Mouse (Mus musculus): ENCODE measurements at regions not wholly inside any gene's neighbourhood (a gene's known extent, or its start where the extent isn't known, plus 50 kb on each side); places are given as distances from the start of the nearest gene placed in this dataset.

DNA sequence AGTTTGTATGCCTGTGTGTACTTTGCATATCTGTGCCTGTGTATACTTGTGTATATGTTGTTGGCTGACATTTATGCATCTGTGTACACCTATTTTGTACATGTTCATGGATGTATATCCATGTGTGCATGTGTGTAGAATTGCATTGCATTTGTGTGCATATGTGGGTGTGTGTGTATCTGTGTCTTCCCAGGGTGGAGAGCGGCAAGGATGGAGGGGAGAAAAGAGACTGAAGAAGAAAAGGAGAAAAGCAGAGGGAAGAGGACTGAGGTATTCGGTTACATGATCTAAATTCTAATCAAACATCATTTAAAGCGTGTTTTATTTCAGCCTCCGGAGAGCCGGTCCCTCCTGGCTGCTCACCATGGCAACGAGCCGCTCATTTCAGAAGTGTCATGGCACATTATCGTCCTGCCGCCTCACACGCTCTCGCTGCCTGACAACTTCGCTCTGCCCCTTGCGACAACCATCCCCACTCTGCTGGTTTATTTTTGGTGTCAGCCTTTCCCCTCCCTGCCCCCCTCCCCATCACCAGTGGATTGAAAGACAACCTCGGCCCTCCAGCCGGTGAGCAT, 58.6 kb downstream of the Mrm1 start:
- DNase-seq (ENCODE audit: low spot score): no peak

DNA sequence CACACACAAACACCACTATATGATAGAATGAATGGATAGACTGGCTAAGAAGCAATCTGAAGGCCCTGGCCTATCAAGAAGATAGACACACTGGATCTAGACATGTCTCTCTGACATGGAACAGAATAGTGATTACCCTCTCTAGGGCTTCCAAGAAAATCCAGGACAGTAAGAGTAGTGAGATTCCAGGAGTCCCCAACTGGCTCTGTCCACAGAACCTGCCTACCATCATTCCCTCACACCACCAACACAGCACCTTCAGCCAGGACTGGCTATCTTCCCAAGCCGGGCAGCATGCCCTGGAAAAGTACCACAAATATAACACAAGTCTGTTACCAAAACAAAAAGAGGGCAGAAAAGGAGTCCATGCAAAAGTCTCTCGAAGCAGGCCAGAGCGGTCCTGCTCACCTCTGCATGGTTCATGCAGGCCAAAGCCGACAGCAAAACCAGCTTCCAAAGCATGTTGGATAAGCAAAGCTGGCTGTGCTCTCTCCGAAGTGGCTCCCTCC, 59.8 kb downstream of the Mrm1 start:
- peak; percentile 13 for DNase-seq (ENCODE audit: low spot score)

DNA sequence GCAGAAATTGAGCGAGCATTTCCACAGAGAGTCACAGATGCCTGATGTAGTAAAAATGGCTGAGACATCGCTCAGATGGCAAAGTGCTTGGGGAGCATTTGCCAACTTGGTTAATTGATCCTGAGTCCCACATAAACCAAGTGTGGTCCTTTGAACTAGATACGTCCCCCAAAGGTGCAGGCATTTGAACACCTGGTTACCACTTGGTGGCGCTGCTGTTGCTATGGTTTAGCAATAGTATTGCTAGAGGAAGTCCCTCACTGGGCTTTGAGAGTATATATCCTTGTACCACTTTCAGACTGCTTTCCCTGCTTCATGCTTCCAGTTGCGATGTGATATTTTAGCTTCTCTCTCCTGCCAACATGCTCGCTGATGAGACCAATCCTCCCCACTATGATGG, 67.3 kb downstream of the Mrm1 start:
- DNase-seq (ENCODE audit: low spot score): no peak

DNA sequence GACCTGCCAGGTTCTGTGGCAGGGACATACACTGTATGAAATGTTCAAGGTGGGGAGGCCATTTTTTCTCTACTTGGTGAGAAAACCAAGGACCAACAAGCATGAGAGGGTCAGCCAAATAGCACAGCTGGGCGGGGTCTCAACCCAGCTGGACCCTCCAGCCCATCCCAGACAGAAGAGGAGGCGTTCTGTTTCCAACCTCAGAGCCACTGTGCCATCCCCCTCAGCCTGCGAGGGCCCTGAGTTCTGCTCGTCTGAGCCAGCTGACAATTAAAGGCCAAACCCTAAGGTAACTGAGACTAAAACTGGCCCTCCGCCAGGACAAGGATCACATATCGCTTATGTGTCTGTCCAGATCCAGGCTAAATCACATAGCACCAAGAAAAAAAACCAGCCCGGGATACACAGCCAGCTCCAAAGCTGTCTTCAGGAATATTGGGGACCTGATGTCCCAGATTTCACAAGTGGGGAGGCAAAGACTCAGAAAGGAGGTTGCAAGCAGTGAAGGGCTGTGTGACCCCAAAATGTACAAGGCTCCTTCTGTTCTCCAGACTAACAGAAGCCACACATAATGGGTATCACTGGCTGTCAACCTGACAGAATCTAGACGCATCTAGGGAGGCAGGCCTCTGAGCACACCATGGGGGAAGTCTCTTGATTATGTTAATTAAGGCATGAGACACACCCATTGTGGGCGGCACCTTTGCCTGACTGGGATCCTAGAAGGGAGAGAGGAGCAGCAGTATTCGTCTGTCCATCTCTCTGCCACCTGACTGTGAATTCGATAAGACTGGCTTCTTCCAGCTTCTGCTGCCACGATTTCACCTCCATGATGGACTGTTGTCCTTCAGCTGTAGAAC, 69.6 kb downstream of the Mrm1 start:
- no peak for DNase-seq (ENCODE audit: low spot score)

DNA sequence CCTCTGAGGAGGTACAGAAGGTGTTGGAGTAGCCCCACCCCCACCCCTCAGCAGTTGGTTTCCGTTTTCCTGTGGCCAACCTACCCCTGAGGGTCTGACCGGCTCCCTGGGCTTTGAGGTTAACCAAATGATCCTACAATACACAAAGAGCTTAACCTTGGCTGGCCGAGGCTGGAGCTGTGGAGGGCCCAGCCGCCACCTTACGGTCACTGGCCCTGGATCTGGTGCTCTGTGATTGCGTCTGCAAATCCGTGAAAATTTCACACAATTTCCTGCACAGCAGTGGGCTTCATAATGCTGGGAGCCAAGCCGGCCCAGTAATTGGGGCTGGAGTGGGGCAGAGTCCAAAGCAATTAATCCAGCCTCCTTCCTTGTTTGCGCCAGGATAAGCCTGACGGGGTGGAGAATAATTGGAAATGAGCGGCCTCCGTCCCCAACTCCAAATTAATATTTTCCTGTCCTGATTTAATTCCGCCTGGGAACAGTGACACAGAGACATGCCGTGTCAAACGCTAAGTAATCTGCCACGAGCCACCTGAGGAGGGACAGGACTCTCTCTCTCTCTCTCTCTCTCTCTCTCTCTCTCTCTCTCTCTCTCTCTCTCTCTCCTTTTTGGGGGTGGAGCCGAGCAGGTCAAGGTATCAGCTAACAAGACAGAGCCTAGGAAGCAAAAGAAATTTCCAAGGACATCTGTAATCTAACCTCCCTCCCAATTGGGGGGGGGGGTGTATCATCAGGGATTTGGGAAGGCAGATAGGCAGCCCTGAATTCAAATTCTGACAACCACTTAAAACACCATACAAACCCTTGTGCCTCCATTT, 80.3 kb downstream of the Mrm1 start:
- no peak for DNase-seq (ENCODE audit: low spot score)

DNA sequence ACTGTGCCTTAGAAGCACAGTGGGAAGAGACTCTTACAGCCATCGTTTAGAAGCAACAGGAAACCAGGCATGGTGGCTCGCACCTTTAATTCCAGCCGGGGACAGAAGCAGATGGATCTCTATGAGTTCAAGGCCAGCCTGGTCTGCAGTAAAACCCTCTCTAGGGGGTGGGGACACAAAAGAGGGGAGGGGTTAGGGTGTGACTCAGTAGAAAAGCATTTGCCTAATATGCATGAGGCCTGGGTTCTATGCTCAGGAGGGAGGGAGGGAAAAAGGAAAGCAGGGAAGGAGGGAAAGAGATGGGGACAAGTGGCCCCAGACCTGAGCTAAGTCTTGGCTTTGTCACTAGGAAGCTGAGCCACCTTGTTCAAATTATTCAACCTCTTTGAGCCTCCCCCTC, 81.2 kb downstream of the Mrm1 start:
- DNase-seq (ENCODE audit: low spot score): no peak

DNA sequence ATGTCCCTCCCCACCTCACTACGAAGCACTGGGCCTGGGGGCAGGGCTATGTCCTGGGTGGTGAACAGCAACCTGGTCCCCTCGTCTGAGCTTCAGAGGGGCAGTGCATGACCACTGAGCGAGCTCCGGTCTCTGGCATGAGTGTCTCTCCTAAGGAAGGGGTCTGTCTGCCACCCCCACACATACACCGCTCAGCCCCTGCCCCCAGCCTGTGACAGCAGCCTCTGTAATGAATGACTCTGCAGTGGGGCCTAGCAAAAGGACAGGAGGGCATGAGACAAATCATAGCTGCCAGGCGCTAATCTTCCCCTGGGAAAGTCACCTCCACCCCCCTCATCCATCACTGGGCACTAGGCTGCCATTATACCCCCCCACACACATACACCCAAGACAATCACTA, 87.4 kb downstream of the Mrm1 start:
- DNase-seq (ENCODE audit: low spot score): no peak

DNA sequence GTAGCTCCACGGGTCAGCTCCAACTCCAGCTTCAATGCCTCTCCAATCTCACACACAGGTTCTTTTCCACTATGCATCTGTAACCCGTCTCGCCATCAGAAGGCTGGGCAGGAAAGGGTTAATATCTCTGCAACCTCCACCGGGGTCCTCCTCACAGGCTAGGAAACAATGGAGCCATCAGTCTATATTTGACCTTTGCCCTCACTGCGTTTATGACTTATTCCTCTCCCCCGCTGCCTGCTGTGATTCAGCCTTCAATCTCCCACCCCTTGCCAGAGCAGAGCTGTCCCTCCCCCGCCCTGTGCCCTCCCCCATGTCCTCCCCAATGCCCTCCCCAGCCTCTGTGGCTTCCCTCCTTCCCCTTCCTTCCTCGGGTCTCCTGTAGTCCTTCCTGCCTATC, 89.1 kb downstream of the Mrm1 start:
- no peak for DNase-seq (ENCODE audit: low spot score)

DNA sequence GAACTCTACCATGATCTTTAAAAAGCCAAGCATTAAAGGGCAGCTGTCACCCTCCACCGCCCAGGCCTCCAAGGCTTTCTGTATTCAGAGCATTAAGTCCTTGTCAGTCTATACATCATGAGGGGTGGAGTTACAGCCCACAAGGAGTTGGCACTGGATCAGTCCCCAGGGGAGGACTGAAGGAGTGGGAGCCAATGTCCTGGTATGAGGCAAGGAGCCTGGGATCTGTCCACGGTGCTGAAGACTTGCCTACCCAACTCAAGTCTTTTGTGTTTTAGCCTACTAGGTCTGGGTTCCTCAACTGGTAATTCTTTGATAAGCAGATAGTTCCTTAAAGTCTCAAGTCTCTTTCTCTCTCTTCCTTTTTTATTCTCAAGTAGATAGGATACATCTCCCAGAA, 90.1 kb downstream of the Mrm1 start:
- no peak for DNase-seq (ENCODE audit: low spot score)

DNA sequence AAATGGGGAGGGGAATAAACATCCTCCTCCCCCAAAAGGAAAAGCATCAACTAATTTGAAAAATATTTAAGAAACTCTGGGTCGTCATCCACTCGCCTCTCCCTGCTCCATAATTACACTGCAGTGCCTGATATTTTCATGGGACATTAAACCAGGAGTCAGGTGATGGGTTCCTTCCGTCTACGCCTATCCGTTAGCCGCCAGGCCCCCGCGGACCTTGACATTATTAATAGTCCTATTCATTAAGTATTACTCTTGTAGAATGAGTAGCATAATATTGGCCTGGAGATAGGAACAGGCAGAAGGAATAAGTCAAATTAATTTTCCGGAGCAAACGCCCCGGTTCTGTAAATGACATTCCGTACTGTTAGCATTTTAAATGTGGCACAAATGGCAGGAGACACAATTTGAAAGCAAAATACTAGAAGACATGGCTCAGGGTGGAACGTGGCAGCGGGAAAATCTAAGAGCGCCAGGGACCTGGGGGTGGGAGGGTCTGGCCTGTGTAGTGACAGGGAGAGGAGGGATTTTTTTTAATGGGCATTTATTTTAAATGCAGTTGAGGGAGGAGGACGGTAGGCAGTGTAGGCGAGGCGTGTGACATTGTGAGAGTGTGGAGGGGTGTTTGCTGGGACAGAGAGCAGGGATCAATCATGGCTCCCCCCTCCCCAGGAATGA, 93.2 kb downstream of the Mrm1 start:
- DNase-seq (ENCODE audit: low spot score): no peak

DNA sequence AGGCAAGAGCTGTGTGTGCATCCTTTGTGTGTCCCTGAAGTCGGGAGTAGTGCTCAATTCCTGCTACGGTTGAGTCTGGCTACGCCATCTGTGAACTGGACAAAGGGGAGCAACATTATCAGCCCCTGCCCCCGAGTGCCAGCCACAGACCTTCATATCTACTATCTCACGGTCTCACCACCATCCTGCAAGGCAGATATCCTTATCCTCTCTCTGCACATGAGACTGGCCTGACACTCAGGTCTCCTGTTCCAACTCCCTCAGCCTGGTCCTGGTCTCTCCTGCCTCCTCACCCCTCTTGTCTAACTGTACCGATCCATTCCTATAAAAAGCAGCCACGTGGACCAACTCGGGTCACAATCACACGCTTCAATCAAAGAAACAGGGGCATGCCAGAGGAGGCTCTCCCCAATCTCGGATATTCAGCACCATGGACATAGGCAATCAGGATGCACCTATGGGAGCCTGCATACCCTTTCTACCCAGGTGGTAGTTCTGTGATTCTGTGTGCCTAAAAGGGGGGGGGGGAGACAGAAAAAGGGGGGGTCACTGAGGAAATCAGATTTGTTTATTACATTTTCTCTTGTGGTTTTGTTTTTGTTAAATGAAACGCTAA, 94.0 kb downstream of the Mrm1 start:
- DNase-seq (ENCODE audit: low spot score): no peak

DNA sequence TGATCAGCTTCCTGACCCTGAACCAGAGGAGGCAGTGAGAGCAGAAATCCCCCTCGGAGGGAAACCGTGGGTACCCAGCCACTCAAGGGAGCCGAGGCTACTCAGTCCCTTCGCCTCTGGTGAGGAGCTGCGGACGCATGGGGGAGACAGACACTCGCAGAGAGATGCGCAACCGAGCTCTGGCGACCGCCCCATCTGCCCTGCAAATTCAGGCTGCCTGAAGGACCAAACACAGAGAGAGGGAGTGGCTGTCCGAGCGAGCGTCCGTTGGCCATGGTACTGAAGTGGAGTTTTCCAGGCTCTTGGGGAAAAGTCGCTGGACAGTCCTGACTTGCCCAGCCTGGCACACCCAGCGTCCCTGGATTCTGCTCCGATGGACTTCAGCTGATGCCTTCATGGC, 95.2 kb downstream of the Mrm1 start:
- DNase-seq (ENCODE audit: low spot score): no peak

DNA sequence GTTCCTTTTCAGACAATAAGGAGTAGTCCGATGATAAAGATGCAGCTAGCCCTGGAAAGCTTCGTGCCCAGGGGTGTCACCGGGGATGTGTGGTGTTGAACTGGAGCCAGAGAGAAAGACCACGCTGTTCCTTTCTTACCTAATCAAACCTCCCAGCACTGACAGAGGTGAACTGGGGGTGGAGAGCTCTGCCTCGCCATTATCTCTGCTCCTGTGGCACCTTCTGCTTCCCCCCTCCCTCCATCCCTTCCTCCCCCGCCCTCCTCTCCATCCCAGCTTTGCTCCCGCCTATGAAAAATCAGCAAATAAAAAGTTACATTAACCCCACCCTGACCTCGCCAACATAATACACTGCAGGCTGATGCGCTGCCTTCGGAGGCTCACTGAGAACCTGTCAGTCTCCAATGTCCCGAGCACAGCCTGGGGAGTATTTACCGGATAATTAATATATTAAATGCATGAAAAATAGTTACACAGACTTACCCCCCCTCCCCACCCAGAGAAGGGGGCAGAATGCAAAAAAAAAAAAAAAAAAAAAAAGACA, 96.6 kb downstream of the Mrm1 start:
- no peak for DNase-seq (ENCODE audit: low spot score)

DNA sequence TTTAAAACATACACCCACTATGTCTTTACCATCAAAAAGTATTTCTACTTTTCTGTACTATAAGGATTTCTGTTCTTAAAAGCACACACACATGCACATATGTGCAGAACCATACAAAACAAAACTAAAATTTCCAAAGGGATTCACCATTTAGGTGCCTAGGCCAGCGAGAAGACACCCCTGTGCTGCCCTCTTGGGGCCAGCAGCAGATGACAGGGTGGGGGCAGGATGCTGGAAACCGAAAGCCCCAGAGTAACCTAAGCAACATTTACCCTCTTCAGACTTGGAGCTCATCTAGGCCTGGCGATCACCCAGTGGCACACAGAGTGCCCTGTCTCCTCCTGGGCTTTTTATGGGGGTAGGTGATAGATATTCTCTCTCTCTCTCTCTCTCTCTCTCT, 97.3 kb downstream of the Mrm1 start:
- no peak for DNase-seq (ENCODE audit: low spot score)

DNA sequence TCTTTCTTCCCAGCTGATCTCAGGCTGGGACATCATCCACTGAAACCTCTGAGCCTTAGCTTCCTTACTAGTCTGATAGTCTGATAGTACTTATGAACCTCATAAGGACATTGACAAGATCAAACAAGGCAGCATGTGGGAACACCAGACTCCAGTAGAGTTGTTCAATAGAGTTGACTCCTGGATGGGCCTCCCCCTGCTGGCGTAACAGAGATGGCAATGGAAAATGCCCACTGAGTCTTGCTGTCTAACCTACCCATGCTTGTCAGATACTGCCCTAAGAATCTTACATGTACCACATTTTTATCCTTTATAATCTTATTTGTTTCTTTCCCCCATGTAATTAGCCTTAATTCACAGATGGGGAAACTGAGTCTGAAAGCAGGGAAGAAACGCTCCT, 98.2 kb downstream of the Mrm1 start:
- DNase-seq (ENCODE audit: low spot score): no peak

DNA sequence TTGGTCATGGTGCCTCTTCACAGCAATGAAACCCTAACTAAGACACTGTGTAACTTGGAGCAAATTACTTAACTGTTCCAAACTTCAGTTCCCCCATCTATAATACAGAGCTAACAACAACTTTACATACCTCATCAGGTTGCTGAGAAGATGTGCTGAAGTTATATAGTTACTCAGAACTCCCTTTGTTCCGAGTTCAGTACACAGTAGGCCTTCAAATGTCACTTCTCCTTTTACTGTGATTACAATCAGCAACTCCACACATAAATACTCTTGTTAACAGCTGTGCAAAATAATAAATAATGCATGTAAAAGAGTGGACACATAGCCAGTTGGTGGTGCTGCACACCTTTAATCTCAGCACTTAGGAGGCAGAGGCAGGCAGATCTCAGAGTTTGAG, 99.5 kb downstream of the Mrm1 start:
- no peak for DNase-seq (ENCODE audit: low spot score)

DNA sequence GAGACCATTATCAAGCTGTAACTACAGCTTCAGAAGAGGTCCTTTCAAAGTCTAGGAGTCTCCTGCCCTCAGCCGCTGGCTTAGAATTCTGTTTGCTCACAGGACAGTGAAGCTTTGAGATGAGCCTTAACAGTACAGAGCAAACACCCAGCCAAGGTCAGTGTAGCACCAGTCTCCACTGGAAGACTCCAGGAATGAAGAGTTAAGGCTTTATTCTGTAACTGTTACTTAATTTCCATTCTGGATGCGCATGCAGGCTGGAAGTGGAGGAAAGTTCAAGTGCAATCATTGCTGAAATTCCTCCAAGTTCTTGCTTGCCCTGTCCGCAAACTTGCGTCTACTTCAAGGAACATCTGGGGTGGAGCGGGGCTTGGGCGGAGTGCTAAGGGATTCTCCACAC, 106.6 kb downstream of the Mrm1 start:
- no peak for DNase-seq (ENCODE audit: low spot score)

DNA sequence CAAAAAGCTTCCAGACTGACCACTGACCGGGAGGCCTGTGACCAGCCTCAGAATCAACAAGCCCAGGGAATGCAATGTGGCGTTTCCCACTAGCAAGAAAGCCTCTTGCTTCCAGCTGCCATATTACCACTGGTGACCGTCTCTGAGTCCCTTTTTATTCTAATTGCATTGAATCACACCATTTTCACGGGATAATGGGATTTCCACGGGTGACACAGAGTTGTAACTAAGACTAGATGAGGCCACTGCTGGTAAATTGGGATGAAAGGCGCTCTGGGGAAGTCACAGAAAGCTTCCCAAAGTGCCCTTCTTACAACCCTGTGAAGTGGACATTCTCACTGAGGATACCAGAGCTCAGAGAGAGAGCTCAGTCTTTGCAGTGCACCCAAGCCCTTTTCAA, 107.4 kb downstream of the Mrm1 start:
- no peak for DNase-seq (ENCODE audit: low spot score)

DNA sequence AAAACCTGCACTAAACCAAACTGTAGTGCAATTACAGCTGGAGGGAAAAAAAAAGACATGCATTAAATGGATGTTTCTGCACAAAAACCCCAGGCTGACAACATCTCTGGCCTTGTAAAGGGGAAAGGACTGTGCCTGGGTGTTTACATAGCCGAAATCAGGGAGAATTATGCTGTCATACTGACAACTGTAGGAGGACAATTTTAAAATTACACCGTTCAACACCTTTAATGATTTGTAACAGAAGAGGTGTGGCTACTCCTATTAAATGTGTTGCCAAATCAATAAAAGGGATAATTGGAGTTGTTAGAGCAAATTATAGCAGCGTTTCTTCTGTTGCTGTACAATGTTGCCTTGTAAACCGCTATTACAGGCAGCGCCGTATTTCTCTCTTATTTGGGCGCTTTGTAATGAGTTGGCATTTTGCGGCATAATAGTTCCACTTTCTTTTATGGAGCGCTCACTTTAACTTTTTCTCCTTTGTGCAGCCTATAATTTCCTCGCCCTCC, 111.0 kb downstream of the Mrm1 start:
- no peak for DNase-seq (ENCODE audit: low spot score)

DNA sequence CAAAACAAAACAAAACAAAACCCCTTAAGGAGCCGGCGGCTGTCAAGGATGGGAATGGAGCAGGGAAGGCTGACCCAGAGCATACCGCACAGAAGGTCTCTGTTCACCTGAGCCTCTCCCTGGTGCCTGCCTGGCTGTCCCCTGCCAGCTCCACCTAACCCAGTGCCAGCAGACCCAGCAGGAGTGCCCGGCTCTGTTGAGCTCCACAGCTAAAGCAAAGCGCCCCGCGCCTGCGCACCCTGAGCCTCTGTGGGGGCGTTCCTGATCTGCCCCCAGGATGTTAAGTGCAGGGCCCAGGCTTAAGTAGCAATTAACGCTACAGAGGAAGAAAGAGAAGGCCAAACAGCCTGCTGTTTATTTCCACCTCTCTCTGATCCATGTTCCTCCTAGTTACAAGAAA, 111.5 kb downstream of the Mrm1 start:
- no peak for DNase-seq (ENCODE audit: low spot score)

DNA sequence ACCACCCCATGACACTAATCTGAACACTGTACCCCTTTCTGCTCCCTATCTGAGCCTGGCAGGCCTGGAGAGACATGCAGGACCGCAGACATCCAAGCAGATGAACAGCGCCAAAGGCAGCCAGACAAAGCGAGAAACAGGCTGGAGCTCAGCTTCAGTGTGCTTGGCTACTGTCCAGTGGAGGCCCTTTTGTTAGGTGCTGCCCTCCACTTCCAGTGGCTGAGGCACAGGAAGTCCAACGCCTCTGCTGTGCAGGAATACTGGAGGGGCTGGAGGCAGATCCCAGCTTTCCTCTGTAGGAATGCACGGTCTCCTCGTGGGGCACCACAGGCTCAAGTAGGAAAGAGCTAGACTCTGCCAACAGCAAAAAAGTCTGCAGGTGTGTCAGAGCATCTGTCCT, 112.6 kb downstream of the Mrm1 start:
- no peak for DNase-seq (ENCODE audit: low spot score)

Data from gastrocnemius, adult 18-20 months (tissue).